Mouse (Mus musculus) heart, postnatal 0 days (tissue): ENCODE results near the gene Fam189a1.
A peak's percentile ranks its signal among the peaks of the same experiment; 100 is the strongest.

ENCODE experiments used
- CTCF ChIP-seq: IDR thresholded peaks from 2 replicates; pipeline ENCODE4 v1.5.1; 2016; ENCODE audit warnings: antibody characterized with exemption, control low read depth, low read depth
- EP300 ChIP-seq: IDR thresholded peaks from 2 replicates; pipeline ENCODE4 v1.6.1; 2016; ENCODE audit warnings: antibody characterized with exemption, low read depth

GRCm38 (mm10) chr7:65073555-65073954, 82.8 kb downstream of the Fam189a1 start:
- TF ChIP-seq CTCF (peak; percentile 73), EP300 (no peak)
